Mouse (Mus musculus): ENCODE data around the gene Dnaja3. TPM values are rescaled to one million over a fixed set of nuclear protein-coding genes. Genes with fewer than 3 reads are reported as not detected.
A peak's percentile ranks its signal among the peaks of the same experiment; 100 is the strongest.
"Not testable (repeated sequence)": the region's sequence is repeated elsewhere in the genome, so short reads cannot be mapped to it uniquely, and the experiment has no call there.

Gene Dnaja3
- polyA plus RNA-seq, 1 experiment from 2014 or later, result 58.3 TPM

GRCm38 (mm10) chr16:4682628-4683179 lies 42.9 kb downstream of the Dnaja3 start:
- Histone ChIP-seq H3K36me3 (replicated peaks; ENCODE audit: control insufficient read depth, insufficient read depth, low read depth, low read length) (no peaks in the 10 kb centered on the region; the same call in 1 of the 2 replicates), H3K27me3 (ENCODE audit: control insufficient read depth, insufficient read depth, low read length) (no peaks in the 10 kb centered on the region), H3K27ac (replicated peaks; ENCODE audit: low read depth, low read length) (no peak overlapping the region), H3K9ac (replicated peaks; ENCODE audit: low read length) (peak overlapping the region; percentile 86; the same call in 1 of the 2 replicates), H3K9me3 (replicated peaks; ENCODE audit: control insufficient read depth, low read length) (no peaks in the 10 kb centered on the region), H3K4me2 (ENCODE audit: low read depth, low read length) (no peak overlapping the region; the same call in 1 of the 2 replicates), H3K4me1 (ENCODE audit: control insufficient read depth, insufficient read depth, low read length) (no peaks in the 10 kb centered on the region; the same call in none of the 2 replicates), H3K4me3 (ENCODE audit: low read depth, low read length) (no peak overlapping the region)
- 78% methylated on average over 4 of the region's 4 CpGs for WGBS
- DNase-seq (ENCODE audit: low spot score) (no peak), ATAC-seq (replicated peaks; ENCODE audit: insufficient number of reproducible peaks, low FRiP score, low TSS enrichment, low read depth) (no peak)

- Histone ChIP-seq H3K4me3 (ENCODE audit: low read depth, low read length) (peak overlapping the region; percentile 93), H3K27ac (replicated peaks; ENCODE audit: low read depth, low read length) (peak overlapping the region; percentile 35; the same call in 1 of the 2 replicates), H3K4me1 (ENCODE audit: control insufficient read depth, insufficient read depth, low read length) (no peaks in the 10 kb centered on the region; the same call in 1 of the 2 replicates), H3K27me3 (ENCODE audit: control insufficient read depth, insufficient read depth, low read length) (no peaks in the 10 kb centered on the region), H3K9ac (replicated peaks; ENCODE audit: low read length) (peak overlapping the region; percentile 86), H3K36me3 (replicated peaks; ENCODE audit: control insufficient read depth, insufficient read depth, low read depth, low read length) (no peaks in the 10 kb centered on the region; the same call in 1 of the 2 replicates), H3K9me3 (replicated peaks; ENCODE audit: control insufficient read depth, low read length) (no peaks in the 10 kb centered on the region), H3K4me2 (ENCODE audit: low read depth, low read length) (peak overlapping the region; percentile 82)
- WGBS, result 34% methylated on average over 9 of the region's 9 CpGs
- DNase-seq (ENCODE audit: low spot score) (no peak), ATAC-seq (replicated peaks; ENCODE audit: insufficient number of reproducible peaks, low FRiP score, low TSS enrichment, low read depth) (no peak; the same call in 1 of the 2 replicates)
These were observed 43.4 kb downstream of the Dnaja3 start for GRCm38 (mm10) chr16:4683193-4683580.

GRCm38 (mm10) chr16:4683581-4684456 lies 44.0 kb downstream of the Dnaja3 start:
- H3K27ac ChIP-seq (replicated peaks; ENCODE audit: low read depth, low read length), result peak overlapping the region; percentile 35; the same call in 1 of the 2 replicates
- DNase-seq (ENCODE audit: low spot score), result peak; percentile 96
- peak; percentile 86 for ATAC-seq (replicated peaks; ENCODE audit: insufficient number of reproducible peaks, low FRiP score, low TSS enrichment, low read depth)
- no peaks in the 10 kb centered on the region for H3K9me3 ChIP-seq (replicated peaks; ENCODE audit: control insufficient read depth, low read length)
- H3K4me3 ChIP-seq (ENCODE audit: low read depth, low read length), result peak overlapping the region; percentile 93
- H3K9ac ChIP-seq (replicated peaks; ENCODE audit: low read length), result peak overlapping the region; percentile 86
- under 1% methylated on average over 54 of the region's 54 CpGs for WGBS
- peak overlapping the region; percentile 82 for H3K4me2 ChIP-seq (ENCODE audit: low read depth, low read length)
- no peaks in the 10 kb centered on the region for H3K27me3 ChIP-seq (ENCODE audit: control insufficient read depth, insufficient read depth, low read length)
- no peaks in the 10 kb centered on the region; the same call in 1 of the 2 replicates for H3K36me3 ChIP-seq (replicated peaks; ENCODE audit: control insufficient read depth, insufficient read depth, low read depth, low read length)
- no peaks in the 10 kb centered on the region; the same call in 1 of the 2 replicates for H3K4me1 ChIP-seq (ENCODE audit: control insufficient read depth, insufficient read depth, low read length)

- 1% methylated on average over 9 of the region's 9 CpGs for WGBS
- H3K27ac ChIP-seq (replicated peaks; ENCODE audit: low read depth, low read length), result no peak overlapping the region; the same call in 1 of the 2 replicates
These were observed 44.6 kb downstream of the Dnaja3 start for GRCm38 (mm10) chr16:4684457-4684791.

GRCm38 (mm10) chr16:4689371-4689770 lies 49.6 kb downstream of the Dnaja3 start:
- not testable (repeated sequence) for H3K4me3 ChIP-seq (ENCODE audit: low read depth, low read length); H3K9ac ChIP-seq (replicated peaks; ENCODE audit: low read length); H3K4me1 ChIP-seq (ENCODE audit: control insufficient read depth, insufficient read depth, low read length); ATAC-seq (replicated peaks; ENCODE audit: insufficient number of reproducible peaks, low FRiP score, low TSS enrichment, low read depth); H3K27me3 ChIP-seq (ENCODE audit: control insufficient read depth, insufficient read depth, low read length); H3K9me3 ChIP-seq (replicated peaks; ENCODE audit: control insufficient read depth, low read length); H3K27ac ChIP-seq (replicated peaks; ENCODE audit: low read depth, low read length); DNase-seq (ENCODE audit: low spot score); H3K4me2 ChIP-seq (ENCODE audit: low read depth, low read length)
- 93% methylated on average over 4 of the region's 4 CpGs for WGBS
- peaks cover 11% of the 10 kb centered on the region for H3K36me3 ChIP-seq (replicated peaks; ENCODE audit: control insufficient read depth, insufficient read depth, low read depth, low read length)

More at GRCm38 (mm10) chr16:4684457-4684791, 44.6 kb downstream of the Dnaja3 start:
- ATAC-seq (replicated peaks; ENCODE audit: insufficient number of reproducible peaks, low FRiP score, low TSS enrichment, low read depth) (no peak), DNase-seq (ENCODE audit: low spot score) (no peak)
- Histone ChIP-seq H3K36me3 (replicated peaks; ENCODE audit: control insufficient read depth, insufficient read depth, low read depth, low read length) (peaks cover 5% of the 10 kb centered on the region), H3K4me2 (ENCODE audit: low read depth, low read length) (peak overlapping the region; percentile 82), H3K4me3 (ENCODE audit: low read depth, low read length) (peak overlapping the region; percentile 93), H3K4me1 (ENCODE audit: control insufficient read depth, insufficient read depth, low read length) (no peaks in the 10 kb centered on the region; the same call in 1 of the 2 replicates), H3K9me3 (replicated peaks; ENCODE audit: control insufficient read depth, low read length) (no peaks in the 10 kb centered on the region), H3K9ac (replicated peaks; ENCODE audit: low read length) (peak overlapping the region; percentile 86), H3K27me3 (ENCODE audit: control insufficient read depth, insufficient read depth, low read length) (no peaks in the 10 kb centered on the region)

GRCm38 (mm10) chr16:4701211-4701610 lies 61.4 kb downstream of the Dnaja3 start:
- peaks cover 16% of the 10 kb centered on the region for H3K36me3 ChIP-seq (replicated peaks; ENCODE audit: control insufficient read depth, insufficient read depth, low read depth, low read length)
- H3K9ac ChIP-seq (replicated peaks; ENCODE audit: low read length), result no peak overlapping the region
- no peak overlapping the region for H3K27ac ChIP-seq (replicated peaks; ENCODE audit: low read depth, low read length)
- no peak for DNase-seq (ENCODE audit: low spot score)
- H3K4me3 ChIP-seq (ENCODE audit: low read depth, low read length), result no peak overlapping the region
- H3K4me2 ChIP-seq (ENCODE audit: low read depth, low read length), result no peak overlapping the region
- H3K27me3 ChIP-seq (ENCODE audit: control insufficient read depth, insufficient read depth, low read length), result no peaks in the 10 kb centered on the region
- H3K4me1 ChIP-seq (ENCODE audit: control insufficient read depth, insufficient read depth, low read length), result no peaks in the 10 kb centered on the region
- ATAC-seq (replicated peaks; ENCODE audit: insufficient number of reproducible peaks, low FRiP score, low TSS enrichment, low read depth), result no peak
- 96% methylated on average over 3 of the region's 3 CpGs for WGBS
- no peaks in the 10 kb centered on the region for H3K9me3 ChIP-seq (replicated peaks; ENCODE audit: control insufficient read depth, low read length)

GRCm38 (mm10) chr16:4702646-4703045 lies 62.9 kb downstream of the Dnaja3 start:
- no peaks in the 10 kb centered on the region for H3K4me1 ChIP-seq (ENCODE audit: control insufficient read depth, insufficient read depth, low read length)
- H3K9ac ChIP-seq (replicated peaks; ENCODE audit: low read length), result no peak overlapping the region
- H3K4me2 ChIP-seq (ENCODE audit: low read depth, low read length), result no peak overlapping the region
- H3K36me3 ChIP-seq (replicated peaks; ENCODE audit: control insufficient read depth, insufficient read depth, low read depth, low read length), result peaks cover 14% of the 10 kb centered on the region
- DNase-seq (ENCODE audit: low spot score), result no peak
- H3K4me3 ChIP-seq (ENCODE audit: low read depth, low read length), result no peak overlapping the region
- no peak for ATAC-seq (replicated peaks; ENCODE audit: insufficient number of reproducible peaks, low FRiP score, low TSS enrichment, low read depth)
- H3K9me3 ChIP-seq (replicated peaks; ENCODE audit: control insufficient read depth, low read length), result no peaks in the 10 kb centered on the region
- WGBS, result 40% methylated on average over 1 of the region's 1 CpGs
- H3K27me3 ChIP-seq (ENCODE audit: control insufficient read depth, insufficient read depth, low read length), result no peaks in the 10 kb centered on the region
- H3K27ac ChIP-seq (replicated peaks; ENCODE audit: low read depth, low read length), result no peak overlapping the region

GRCm38 (mm10) chr16:4705541-4705940 lies 65.8 kb downstream of the Dnaja3 start:
- no peak for ATAC-seq (replicated peaks; ENCODE audit: insufficient number of reproducible peaks, low FRiP score, low TSS enrichment, low read depth)

More at GRCm38 (mm10) chr16:4705541-4705940, 65.8 kb downstream of the Dnaja3 start:
- Histone ChIP-seq H3K9me3 (replicated peaks; ENCODE audit: control insufficient read depth, low read length) (no peaks in the 10 kb centered on the region), H3K4me2 (ENCODE audit: low read depth, low read length) (no peak overlapping the region), H3K27me3 (ENCODE audit: control insufficient read depth, insufficient read depth, low read length) (no peaks in the 10 kb centered on the region), H3K36me3 (replicated peaks; ENCODE audit: control insufficient read depth, insufficient read depth, low read depth, low read length) (peaks cover 14% of the 10 kb centered on the region), H3K9ac (replicated peaks; ENCODE audit: low read length) (no peak overlapping the region), H3K4me1 (ENCODE audit: control insufficient read depth, insufficient read depth, low read length) (no peaks in the 10 kb centered on the region), H3K4me3 (ENCODE audit: low read depth, low read length) (no peak overlapping the region), H3K27ac (replicated peaks; ENCODE audit: low read depth, low read length) (no peak overlapping the region)
- DNase-seq (ENCODE audit: low spot score), result no peak
- WGBS, result 62% methylated on average over 4 of the region's 4 CpGs
